ENCODE assay signal across 14 mouse cellular contexts in genomic region chr11:31641066-31641810, GRCm38 (mm10). TPM values are rescaled to one million over a fixed set of nuclear protein-coding genes. Genes with fewer than 3 reads are reported as not detected.
A peak's percentile ranks its signal among the peaks of the same experiment; 100 is the strongest.
DNase-seq lines count a peak whose midpoint lies in the region; ATAC-seq and TF ChIP-seq lines count a peak whose summit lies in the region.
"Had no signal": no experiment of that assay in that cellular context is flagged by ENCODE, and none has a peak within 500 bp of the region (broad histone marks: within the 10 kb centered on the region; RNA-seq: fewer than 3 reads in every experiment).

No protein-coding gene starts in this region.

- no peak overlapping the region for H3K9ac ChIP-seq in stomach, postnatal 0 days (ENCODE audit: low read length)
- H3K9ac ChIP-seq: heart, embryonic 12.5 days; hindbrain, embryonic 13.5 days; stomach, embryonic 15.5 days had no signal

- no peak for TF ChIP-seq EP300 in stomach, postnatal 0 days (optimal IDR thresholded peaks at IDR 0.05)

- no peak overlapping the region for H3K27ac ChIP-seq in layer of hippocampus, adult 2 months
- H3K27ac ChIP-seq in stomach, postnatal 0 days (replicated peaks) = no peak overlapping the region
- H3K27ac ChIP-seq: hindbrain, embryonic 13.5 days; stomach, embryonic 15.5 days had no signal

- H3K27me3 ChIP-seq in stomach, postnatal 0 days (ENCODE audit: control insufficient read depth, insufficient read depth, low read length) = no peaks in the 10 kb centered on the region
- H3K27me3 ChIP-seq: hindbrain, embryonic 13.5 days; stomach, embryonic 15.5 days had no signal

- no peak overlapping the region for H3K4me2 ChIP-seq in stomach, postnatal 0 days (replicated peaks; ENCODE audit: low read depth)
- H3K4me2 ChIP-seq: heart, embryonic 12.5 days; hindbrain, embryonic 13.5 days; stomach, embryonic 15.5 days had no signal

- peak; percentile 51 for DNase-seq in cerebellum, postnatal 10 days
- no peak for DNase-seq in cerebellum, postnatal 4 days (ENCODE audit: low spot score in 2 of 2)
- DNase-seq in layer of hippocampus, adult 2 months (ENCODE audit: low spot score in 2 of 2) = no peak
- DNase-seq in layer of hippocampus, adult 8-10 months (ENCODE audit: low spot score in 2 of 2) = no peak
- peak; percentile 8 for DNase-seq in retina, embryonic 14.5 days (ENCODE audit: low spot score)
- DNase-seq in retina, postnatal 1 day = no peak
- DNase-seq in stomach, postnatal 0 days (ENCODE audit: low spot score) = no peak
- DNase-seq in adrenal gland, postnatal 14 days = no peak
- DNase-seq: kidney, postnatal 14 days; right cerebral cortex, postnatal 14 days; thymus, postnatal 4 days had no signal

- peak; percentile 64 for TF ChIP-seq CTCF in layer of hippocampus, adult 2 months (conservative IDR thresholded peaks at IDR 0.05)
- TF ChIP-seq CTCF in stomach, postnatal 0 days (IDR thresholded peaks at IDR 0.05; ENCODE audit: low read depth) = peak; percentile 53

- H3K4me3 ChIP-seq in layer of hippocampus, adult 2 months = no peak overlapping the region
- H3K4me3 ChIP-seq in stomach, postnatal 0 days (ENCODE audit: low read depth, low read length) = no peak overlapping the region
- H3K4me3 ChIP-seq: heart, embryonic 12.5 days; hindbrain, embryonic 13.5 days; stomach, embryonic 15.5 days had no signal

- H3K4me1 ChIP-seq in stomach, postnatal 0 days (replicated peaks; ENCODE audit: control insufficient read depth, insufficient read depth) = no peaks in the 10 kb centered on the region
- H3K4me1 ChIP-seq: heart, embryonic 12.5 days; hindbrain, embryonic 13.5 days; stomach, embryonic 15.5 days had no signal

- WGBS in stomach, postnatal 0 days = 46% methylated on average over 3 of the region's 3 CpGs

- no peaks in the 10 kb centered on the region for H3K36me3 ChIP-seq in stomach, postnatal 0 days (ENCODE audit: control insufficient read depth, insufficient read depth, low read length)
- H3K36me3 ChIP-seq: heart, embryonic 12.5 days; hindbrain, embryonic 13.5 days; stomach, embryonic 15.5 days had no signal

- no peak for ATAC-seq in stomach, postnatal 0 days (ENCODE audit: low FRiP score, low TSS enrichment)

- H3K9me3 ChIP-seq in stomach, postnatal 0 days (ENCODE audit: control insufficient read depth, low read length) = no peaks in the 10 kb centered on the region
- H3K9me3 ChIP-seq: hindbrain, embryonic 13.5 days; stomach, embryonic 15.5 days had no signal

RNA-seq across cellular contexts. Expression of gene Bod1, which starts 30.4 kb away (rescaled TPM):
- total RNA-seq in layer of hippocampus, adult 2 months (2021) = 100 to 1,000 TPM in 1 of 2 experiments, 10 to 100 TPM in 1; 97.1 to 101 TPM
- 100 to 1,000 TPM in 1 of 4 experiments, 10 to 100 TPM in 3; 91.2 to 101 (median 93.4) TPM for total RNA-seq in layer of hippocampus, adult 8-10 months (2022)
- polyA plus RNA-seq in stomach, postnatal 0 days (2015; fragmentation: Nextera tagmentation; extraction: Ambion mirVana) = 62.1 and 65.2 TPM in 2 replicates
- 46.0 and 52.8 TPM in 2 replicates for total RNA-seq in adrenal gland, postnatal 14 days (2021)

Comparison
In these comparisons a context has a peak if more than half of its experiments do, and no peak if none do; other contexts are left out.
1. DNase-seq: peak in cerebellum, postnatal 10 days (2 of 2) and retina, embryonic 14.5 days (single experiment); none in cerebellum, postnatal 4 days (0 of 2), layer of hippocampus, adult 2 months (0 of 2), layer of hippocampus, adult 8-10 months (0 of 2), retina, postnatal 1 day (single experiment), stomach, postnatal 0 days (single experiment) and adrenal gland, postnatal 14 days (single experiment).